Mouse (Mus musculus): Measurements from ENCODE around the gene Phlpp2. TPM values are rescaled to one million over a fixed set of nuclear protein-coding genes. Genes with fewer than 3 reads are reported as not detected.
"Not testable (repeated sequence)": the region's sequence is repeated elsewhere in the genome, so short reads cannot be mapped to it uniquely, and the experiment has no call there.

Phlpp2 gene
- polyA plus RNA-seq, 1 experiment: 23.5 TPM

- Histone ChIP-seq H3K4me3 (ENCODE audit: insufficient read depth, low read length) (no peak overlapping the region), H3K4me1 (ENCODE audit: control insufficient read depth, insufficient read depth, low read length) (peaks cover 6% of the 10 kb centered on the region), H3K27ac (ENCODE audit: insufficient read depth, low read length) (no peak overlapping the region)
- TF ChIP-seq CTCF (IDR thresholded peaks at IDR 0.05; ENCODE audit: extremely low read depth, insufficient read depth, low read length): no peak
- TF ChIP-seq POLR2A (IDR thresholded peaks at IDR 0.05; ENCODE audit: extremely low read depth, insufficient read depth, low read length): no peak
Observed at GRCm38 (mm10) chr8:109864798-109865197, 3.5 kb upstream of the Phlpp2 start.

DNA sequence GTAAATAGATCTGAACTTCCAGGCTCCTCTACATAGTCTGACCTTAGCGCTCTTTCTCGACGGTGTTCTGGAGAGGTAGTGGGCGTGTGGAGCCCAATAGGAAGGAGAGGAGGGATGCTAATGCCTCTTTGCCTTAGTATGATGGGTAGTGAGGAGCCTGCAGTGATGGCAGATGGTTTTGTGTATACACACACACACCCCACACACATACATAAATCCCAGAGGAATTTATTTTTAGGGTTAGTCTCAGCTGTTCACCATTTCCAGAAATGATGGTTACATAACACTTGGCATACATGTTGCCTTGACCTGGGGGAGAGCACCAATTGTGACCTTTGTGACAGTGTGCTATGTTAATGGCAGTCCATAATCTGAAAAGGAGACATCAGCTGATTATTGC is 2.8 kb upstream of the Phlpp2 start:
- TF ChIP-seq CTCF (IDR thresholded peaks at IDR 0.05; ENCODE audit: extremely low read depth, insufficient read depth, low read length): no peak
- no peak for TF ChIP-seq POLR2A (IDR thresholded peaks at IDR 0.05; ENCODE audit: extremely low read depth, insufficient read depth, low read length)
- Histone ChIP-seq H3K27ac (ENCODE audit: insufficient read depth, low read length) (0 out of 2 replicates have a peak overlapping the region, but pooled peaks have one; percentile 7), H3K4me1 (ENCODE audit: control insufficient read depth, insufficient read depth, low read length) (peaks cover 6% of the 10 kb centered on the region)

GRCm38 (mm10) chr8:109866690-109867089 is 1.7 kb upstream of the Phlpp2 start:
- Histone ChIP-seq H3K4me3 (ENCODE audit: insufficient read depth, low read length) (no peak overlapping the region), H3K4me1 (ENCODE audit: control insufficient read depth, insufficient read depth, low read length) (peaks cover 8% of the 10 kb centered on the region), H3K27ac (ENCODE audit: insufficient read depth, low read length) (no peak overlapping the region)
- TF ChIP-seq CTCF (IDR thresholded peaks at IDR 0.05; ENCODE audit: extremely low read depth, insufficient read depth, low read length) (no peak), POLR2A (IDR thresholded peaks at IDR 0.05; ENCODE audit: extremely low read depth, insufficient read depth, low read length) (no peak)

More for the DNA sequence above, 2.8 kb upstream of the Phlpp2 start:
- H3K4me3 ChIP-seq (ENCODE audit: insufficient read depth, low read length): no peak overlapping the region

- Histone ChIP-seq H3K27ac (ENCODE audit: insufficient read depth, low read length) (peak overlapping the region; percentile 45; the same call in 1 of the 2 replicates), H3K4me1 (ENCODE audit: control insufficient read depth, insufficient read depth, low read length) (peaks cover 8% of the 10 kb centered on the region), H3K4me3 (ENCODE audit: insufficient read depth, low read length) (peak overlapping the region; percentile 50)
- TF ChIP-seq POLR2A (IDR thresholded peaks at IDR 0.05; ENCODE audit: extremely low read depth, insufficient read depth, low read length) (no peak), CTCF (IDR thresholded peaks at IDR 0.05; ENCODE audit: extremely low read depth, insufficient read depth, low read length) (no peak)
Observed at GRCm38 (mm10) chr8:109868680-109869361, 479 bp downstream of the Phlpp2 start.

GRCm38 (mm10) chr8:109871056-109871455 is 2.7 kb downstream of the Phlpp2 start:
- H3K27ac ChIP-seq (ENCODE audit: insufficient read depth, low read length): no peak overlapping the region
- no peak overlapping the region for H3K4me3 ChIP-seq (ENCODE audit: insufficient read depth, low read length)
- peaks cover 3% of the 10 kb centered on the region for H3K4me1 ChIP-seq (ENCODE audit: control insufficient read depth, insufficient read depth, low read length)
- TF ChIP-seq POLR2A (IDR thresholded peaks at IDR 0.05; ENCODE audit: extremely low read depth, insufficient read depth, low read length) (no peak), CTCF (IDR thresholded peaks at IDR 0.05; ENCODE audit: extremely low read depth, insufficient read depth, low read length) (no peak)

DNA sequence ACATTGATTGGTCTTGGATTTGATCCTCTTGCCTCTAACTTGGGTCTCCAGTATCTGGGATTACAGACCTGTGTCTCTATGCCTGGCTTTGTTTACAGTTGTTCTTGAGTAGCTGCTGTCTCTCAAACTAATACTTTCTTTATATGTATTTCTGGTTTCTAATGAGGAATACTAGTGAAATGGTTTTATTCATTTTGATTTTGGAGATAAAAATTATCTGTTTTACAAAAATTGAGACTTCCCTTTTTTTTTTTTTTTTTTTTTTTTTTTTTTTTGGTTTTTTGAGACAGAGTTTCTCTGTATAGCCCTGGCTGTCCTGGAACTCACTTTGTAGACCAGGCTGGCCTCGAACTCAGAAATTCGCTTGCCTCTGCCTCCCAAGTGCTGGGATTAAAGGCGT is 5.5 kb downstream of the Phlpp2 start:
- H3K4me3 ChIP-seq (ENCODE audit: insufficient read depth, low read length); H3K4me1 ChIP-seq (ENCODE audit: control insufficient read depth, insufficient read depth, low read length); H3K27ac ChIP-seq (ENCODE audit: insufficient read depth, low read length): not testable (repeated sequence)

DNA sequence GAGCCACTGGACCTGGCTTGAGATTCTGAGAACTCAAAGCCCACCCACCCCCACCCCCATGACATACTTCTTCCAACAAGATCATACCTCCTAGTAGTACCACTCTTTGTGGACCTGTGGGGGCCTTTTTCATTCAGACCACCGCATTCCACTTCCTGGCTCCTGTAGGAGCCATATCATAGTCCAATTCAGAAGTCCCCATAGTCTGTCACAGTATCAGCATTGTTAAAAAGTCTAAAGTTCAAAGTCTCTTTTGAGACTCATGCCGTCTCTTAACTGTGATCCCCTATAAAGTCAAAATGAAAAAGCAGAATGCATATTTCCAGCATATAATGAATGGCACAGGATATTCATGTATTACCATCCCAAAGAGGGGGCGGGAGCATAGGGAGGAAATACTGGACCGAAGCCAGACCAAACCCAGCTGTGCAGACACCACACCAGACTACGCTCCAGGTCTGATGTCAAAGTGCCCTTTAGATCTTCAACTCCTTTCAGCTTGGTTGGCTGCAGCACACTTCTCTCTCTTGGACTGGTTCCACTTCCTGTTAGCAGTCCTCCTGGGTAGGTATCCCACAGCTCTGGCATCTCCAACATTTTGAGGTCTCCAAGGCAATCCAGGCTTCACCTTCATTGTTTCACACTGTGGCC is 11.8 kb downstream of the Phlpp2 start:
- H3K4me1 ChIP-seq (ENCODE audit: control insufficient read depth, insufficient read depth, low read length): 0 out of 2 replicates have a peak, but pooled peaks cover 2% of the 10 kb centered on the region
- no peak overlapping the region for H3K27ac ChIP-seq (ENCODE audit: insufficient read depth, low read length)
- TF ChIP-seq CTCF (IDR thresholded peaks at IDR 0.05; ENCODE audit: extremely low read depth, insufficient read depth, low read length) (no peak), POLR2A (IDR thresholded peaks at IDR 0.05; ENCODE audit: extremely low read depth, insufficient read depth, low read length) (no peak)
- H3K4me3 ChIP-seq (ENCODE audit: insufficient read depth, low read length): no peak overlapping the region

GRCm38 (mm10) chr8:109885294-109885693 is 17.0 kb downstream of the Phlpp2 start:
- Histone ChIP-seq H3K4me3 (ENCODE audit: insufficient read depth, low read length) (no peak overlapping the region), H3K4me1 (ENCODE audit: control insufficient read depth, insufficient read depth, low read length) (0 out of 2 replicates have a peak, but pooled peaks cover 2% of the 10 kb centered on the region), H3K27ac (ENCODE audit: insufficient read depth, low read length) (no peak overlapping the region)
- TF ChIP-seq CTCF (IDR thresholded peaks at IDR 0.05; ENCODE audit: extremely low read depth, insufficient read depth, low read length) (no peak), POLR2A (IDR thresholded peaks at IDR 0.05; ENCODE audit: extremely low read depth, insufficient read depth, low read length) (no peak)

- Histone ChIP-seq H3K4me1 (ENCODE audit: control insufficient read depth, insufficient read depth, low read length) (no peaks in the 10 kb centered on the region), H3K4me3 (ENCODE audit: insufficient read depth, low read length) (no peak overlapping the region), H3K27ac (ENCODE audit: insufficient read depth, low read length) (no peak overlapping the region)
- TF ChIP-seq CTCF (IDR thresholded peaks at IDR 0.05; ENCODE audit: extremely low read depth, insufficient read depth, low read length) (no peak), POLR2A (IDR thresholded peaks at IDR 0.05; ENCODE audit: extremely low read depth, insufficient read depth, low read length) (no peak)
Observed at GRCm38 (mm10) chr8:109889211-109889610, 20.9 kb downstream of the Phlpp2 start.
